Mouse (Mus musculus) kidney, embryonic 15.5 days (tissue): ENCODE data around the gene Hspa5. TPM values are rescaled to one million over a fixed set of nuclear protein-coding genes. Genes with fewer than 3 reads are reported as not detected.
"Not testable (repeated sequence)": the region's sequence is repeated elsewhere in the genome, so short reads cannot be mapped to it uniquely, and the experiment has no call there.

Source experiments
- ATAC-seq: fragments of 200-750 bp; cut with Nextera tagmentation; replicated peaks from 2 replicates; pipeline ENCODE4 v1.8.0; 2017; ENCODE audit warnings: moderate TSS enrichment; ENCODE audit not compliant: low FRiP score
- H3K27ac ChIP-seq: fragments of 300-500 bp; sonication (generic); 2 replicates; pipeline ENCODE4 v1.5.1; 2015; ENCODE audit warnings: mild to moderate bottlenecking, inconsistent platforms
- H3K27me3 ChIP-seq: fragments of 300-500 bp; sonication (generic); 2 replicates; pipeline ENCODE4 v1.6.1; 2015; ENCODE audit warnings: inconsistent platforms
- H3K36me3 ChIP-seq: fragments of 300-500 bp; sonication (generic); 2 replicates; pipeline ENCODE4 v1.6.1; 2015; ENCODE audit warnings: inconsistent platforms
- H3K4me1 ChIP-seq: fragments of 300-500 bp; sonication (generic); 2 replicates; pipeline ENCODE4 v1.6.1; 2015; ENCODE audit warnings: inconsistent platforms
- H3K4me2 ChIP-seq: fragments of 300-500 bp; sonication (generic); 2 replicates; pipeline ENCODE4 v1.6.1; 2015; ENCODE audit warnings: moderate library complexity, mild to moderate bottlenecking, inconsistent platforms
- H3K4me3 ChIP-seq: fragments of 300-500 bp; sonication (generic); replicated peaks from 2 replicates; pipeline ENCODE4 v1.5.1; 2015; ENCODE audit warnings: mild to moderate bottlenecking, inconsistent platforms
- H3K9ac ChIP-seq: fragments of 300-500 bp; sonication (generic); 2 replicates; pipeline ENCODE4 v1.6.1; 2015; ENCODE audit warnings: mild to moderate bottlenecking, inconsistent platforms
- H3K9me3 ChIP-seq: fragments of 300-500 bp; sonication (generic); replicated peaks from 2 replicates; pipeline ENCODE4 v1.6.1; 2016; ENCODE audit warnings: inconsistent platforms
- WGBS: fragments of 180-500 bp; shearing (Covaris S2); methylation state at CpG from one replicate; pipeline ENCODE4 v1.1.7; 2015; ENCODE audit warnings: mixed read lengths; 5-methylcytosine and 5-hydroxymethylcytosine counted together
- polyA plus RNA-seq: library from polyadenylated mRNA; unstranded; fragments of >200 nt; fragmentation: Nextera tagmentation; extraction: Ambion mirVana; gene quantifications from 2 replicates; pipeline ENCODE4 v1.2.1, GENCODE M21; 2015

Hspa5 gene
- polyA plus RNA-seq, 1 experiment from 2014 or later: 989 TPM

DNA sequence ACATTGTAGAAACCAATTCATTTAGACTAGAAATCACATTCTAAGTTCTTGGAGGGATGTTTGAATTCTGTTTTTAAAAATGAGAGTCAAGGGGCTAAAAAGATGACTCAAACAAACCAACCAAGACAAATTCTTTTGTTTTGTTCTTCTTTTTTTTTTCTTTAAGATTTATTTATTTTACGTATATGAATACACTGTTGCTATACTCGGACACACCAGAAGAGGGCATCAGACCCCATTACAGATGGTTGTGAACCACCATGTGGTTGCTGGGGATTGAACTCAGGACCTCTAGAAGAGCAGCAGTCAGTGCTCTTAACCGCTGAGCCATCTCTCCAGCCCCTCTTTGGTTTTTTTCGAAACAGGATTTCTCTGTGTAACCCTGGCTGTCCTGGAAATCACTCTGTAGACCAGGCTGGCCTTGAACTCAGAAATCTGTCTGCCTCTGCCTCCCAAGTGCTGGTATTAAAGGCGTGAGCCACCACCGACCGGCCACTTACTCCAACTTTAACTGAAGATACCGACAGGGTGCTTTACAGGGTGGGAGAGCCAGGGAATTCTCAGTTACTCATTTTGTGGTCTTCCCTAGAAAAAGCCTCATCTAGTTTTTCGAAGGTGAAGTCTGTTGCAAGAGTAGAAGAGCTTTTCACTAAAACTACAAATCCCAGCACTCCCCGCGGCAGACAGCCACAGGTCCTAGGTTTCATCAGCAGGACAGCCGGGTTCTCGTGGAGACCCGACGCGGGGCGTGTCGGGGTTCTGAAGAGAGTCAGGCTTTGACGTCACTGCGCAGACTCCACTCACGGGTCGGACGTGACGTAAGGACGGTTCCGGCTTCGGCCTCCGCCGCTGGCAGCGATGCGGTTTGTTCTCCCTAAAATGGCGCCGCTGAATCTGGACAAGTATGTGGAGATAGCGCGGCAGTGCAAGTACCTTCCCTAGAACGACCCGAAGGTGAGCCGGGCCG, 30.0 kb downstream of the Hspa5 start:
- peak overlapping the region; percentile 74 for H3K4me3 ChIP-seq
- WGBS: 5% methylated on average over 39 of the region's 39 CpGs
- peaks cover 41% of the 10 kb centered on the region for H3K4me1 ChIP-seq
- peak; percentile 95 for ATAC-seq
- peaks cover 21% of the 10 kb centered on the region for H3K36me3 ChIP-seq
- peak overlapping the region; percentile 95 for H3K27ac ChIP-seq
- H3K9ac ChIP-seq: peak overlapping the region; percentile 89
- no peaks in the 10 kb centered on the region for H3K9me3 ChIP-seq
- H3K27me3 ChIP-seq: no peaks in the 10 kb centered on the region
- peak overlapping the region; percentile 67 for H3K4me2 ChIP-seq

DNA sequence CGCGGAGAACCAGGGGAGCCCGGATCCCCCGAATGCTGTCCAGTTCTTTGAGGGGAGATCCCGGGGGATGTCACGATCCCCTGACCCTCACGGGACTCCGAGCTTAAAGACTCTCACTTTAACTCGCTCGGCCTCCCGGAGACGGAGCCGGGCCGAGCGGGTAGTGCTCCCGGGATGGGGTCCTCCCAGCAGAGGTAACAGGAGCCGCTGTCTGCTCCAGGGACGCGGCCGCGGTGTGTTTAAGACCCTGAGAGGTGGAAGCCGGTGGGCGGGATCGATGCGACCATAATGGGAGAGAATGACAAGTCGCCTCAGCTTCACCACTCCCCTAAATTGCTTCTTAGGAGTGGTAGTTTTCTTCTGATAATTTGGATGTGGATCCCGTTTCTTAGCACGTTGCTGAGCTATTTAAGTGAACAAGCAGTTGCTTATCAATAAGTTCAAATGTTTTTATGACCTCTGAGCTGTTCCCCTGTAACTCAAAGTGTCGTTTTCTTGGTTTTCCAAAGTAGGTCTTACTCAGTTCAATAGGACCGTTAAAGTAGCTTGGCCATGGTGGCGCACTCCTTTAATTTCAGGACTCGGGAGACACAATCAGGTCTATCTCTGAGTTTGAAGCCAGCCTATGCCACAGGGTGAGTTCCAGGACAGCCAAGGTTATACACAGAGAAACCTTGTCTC, 30.9 kb downstream of the Hspa5 start:
- H3K27me3 ChIP-seq, H3K9me3 ChIP-seq: not testable (repeated sequence)
- peak overlapping the region; percentile 74 for H3K4me3 ChIP-seq
- peak overlapping the region; percentile 89 for H3K9ac ChIP-seq
- peaks cover 22% of the 10 kb centered on the region for H3K36me3 ChIP-seq
- peak overlapping the region; percentile 95 for H3K27ac ChIP-seq
- 0% methylated on average over 32 of the region's 32 CpGs for WGBS
- peak; percentile 59 for ATAC-seq
- H3K4me1 ChIP-seq: peaks cover 41% of the 10 kb centered on the region
- peak overlapping the region; percentile 67 for H3K4me2 ChIP-seq

DNA sequence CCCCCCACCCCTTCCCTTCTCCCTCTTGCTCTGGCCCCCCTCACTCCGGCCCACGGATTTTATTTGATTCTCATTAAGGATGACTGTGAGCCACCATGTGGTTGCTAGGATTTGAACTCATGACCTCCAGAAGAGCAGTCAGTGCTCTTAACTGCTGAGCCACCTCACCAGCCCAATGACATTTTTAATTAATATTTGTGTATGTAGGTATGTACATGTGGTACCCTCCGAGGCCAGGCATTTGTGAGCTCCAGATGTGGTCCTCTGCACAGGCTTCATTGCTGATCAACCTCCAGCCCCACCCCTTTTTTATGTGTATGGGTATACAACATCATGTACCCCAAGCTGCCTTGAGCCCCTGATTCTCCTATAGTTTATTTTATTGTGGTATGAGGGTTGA, 32.0 kb downstream of the Hspa5 start:
- Histone ChIP-seq H3K36me3 (peaks cover 31% of the 10 kb centered on the region), H3K4me1 (peaks cover 35% of the 10 kb centered on the region), H3K4me3 (peak overlapping the region; percentile 28), H3K9me3 (no peaks in the 10 kb centered on the region), H3K4me2 (peak overlapping the region; percentile 47), H3K9ac (no peak overlapping the region), H3K27ac (no peak overlapping the region), H3K27me3 (no peaks in the 10 kb centered on the region)
- 72% methylated on average over 3 of the region's 3 CpGs for WGBS
- no peak for ATAC-seq

DNA sequence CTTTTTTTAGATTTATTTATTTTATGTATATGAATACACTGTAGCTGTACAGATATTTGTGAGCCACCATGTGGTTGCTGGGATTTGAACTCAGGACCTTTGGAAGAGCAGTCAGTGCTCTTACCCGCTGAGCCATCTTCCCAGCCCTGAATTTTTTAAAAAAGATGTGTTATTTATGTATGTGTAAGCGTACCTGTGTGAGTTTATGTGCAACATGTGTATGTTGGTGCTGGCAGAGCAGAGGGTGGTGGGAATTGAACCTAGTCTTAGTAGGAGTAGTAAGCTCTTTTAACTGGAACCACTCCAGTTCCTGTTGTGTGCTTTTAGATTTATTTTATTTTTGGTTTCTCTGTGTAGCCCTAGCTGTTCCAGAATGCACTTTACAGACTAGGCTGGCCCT, 32.4 kb downstream of the Hspa5 start:
- Histone ChIP-seq H3K9ac (no peak overlapping the region), H3K4me2 (0 out of 2 replicates have a peak overlapping the region, but pooled peaks have one; percentile 47)

DNA sequence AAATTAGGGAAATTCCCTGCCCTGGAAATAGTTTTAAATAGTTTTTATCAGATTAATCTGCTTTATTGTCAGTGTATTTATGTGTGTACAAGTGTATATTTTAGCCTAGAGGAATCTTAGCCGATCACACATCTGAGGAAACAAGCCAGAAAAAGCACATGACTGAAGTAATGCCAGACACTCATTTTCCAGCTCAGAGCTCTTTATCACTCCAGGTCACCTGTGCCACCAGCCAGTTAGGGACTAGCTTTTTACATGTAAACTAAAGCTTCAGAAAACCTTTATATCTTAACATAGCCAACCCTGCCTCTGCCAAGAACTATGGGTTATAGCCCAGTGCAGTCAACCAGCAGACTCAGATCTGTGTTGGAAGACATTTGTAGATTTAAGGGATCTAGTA, 33.0 kb downstream of the Hspa5 start:
- no peak overlapping the region for H3K27ac ChIP-seq
- ATAC-seq: no peak
- no peaks in the 10 kb centered on the region for H3K9me3 ChIP-seq
- WGBS: 73% methylated on average over 1 of the region's 1 CpGs
- peaks cover 39% of the 10 kb centered on the region for H3K36me3 ChIP-seq
- H3K4me1 ChIP-seq: peaks cover 31% of the 10 kb centered on the region
- no peak overlapping the region for H3K9ac ChIP-seq
- no peak overlapping the region for H3K4me3 ChIP-seq
- no peak overlapping the region for H3K4me2 ChIP-seq
- no peaks in the 10 kb centered on the region for H3K27me3 ChIP-seq

More for the DNA sequence above, 32.4 kb downstream of the Hspa5 start:
- Histone ChIP-seq H3K27me3 (no peaks in the 10 kb centered on the region), H3K9me3 (no peaks in the 10 kb centered on the region), H3K36me3 (peaks cover 36% of the 10 kb centered on the region), H3K4me1 (peaks cover 31% of the 10 kb centered on the region), H3K4me3 (no peak overlapping the region), H3K27ac (no peak overlapping the region)
- WGBS: 92% methylated on average over 2 of the region's 2 CpGs
- no peak for ATAC-seq

DNA sequence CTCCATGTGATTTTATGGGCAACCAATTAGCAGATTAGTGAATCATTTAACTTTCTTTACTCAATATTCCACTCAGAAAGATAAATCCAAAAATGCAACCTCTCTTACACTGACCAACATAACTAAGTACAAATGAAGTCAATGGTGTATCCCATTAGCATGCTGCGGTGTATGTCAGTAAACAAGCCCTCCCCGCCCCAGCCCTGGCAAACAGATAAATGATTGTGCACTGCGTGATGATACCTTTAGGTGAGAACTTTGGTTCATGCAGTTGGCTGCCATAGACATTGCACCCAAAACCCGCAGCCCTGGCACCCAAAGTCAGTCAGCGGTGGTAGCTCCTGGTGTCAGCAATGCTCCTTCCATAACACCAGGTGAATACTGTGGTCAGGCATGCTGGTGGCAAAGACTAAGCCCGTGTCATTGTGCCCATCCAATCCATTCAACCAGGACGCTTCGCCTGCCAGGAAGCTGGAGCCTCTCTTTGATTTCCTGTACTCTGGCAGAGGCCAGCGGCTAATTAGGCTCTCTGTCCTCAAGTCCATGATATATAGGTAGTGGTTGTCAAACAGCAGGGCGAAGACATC, 33.7 kb downstream of the Hspa5 start:
- Histone ChIP-seq H3K27ac (no peak overlapping the region), H3K4me1 (peaks cover 25% of the 10 kb centered on the region), H3K36me3 (peaks cover 43% of the 10 kb centered on the region), H3K4me3 (no peak overlapping the region), H3K9me3 (no peaks in the 10 kb centered on the region), H3K27me3 (no peaks in the 10 kb centered on the region), H3K9ac (no peak overlapping the region), H3K4me2 (no peak overlapping the region)
- ATAC-seq: no peak
- WGBS: 78% methylated on average over 10 of the region's 10 CpGs

DNA sequence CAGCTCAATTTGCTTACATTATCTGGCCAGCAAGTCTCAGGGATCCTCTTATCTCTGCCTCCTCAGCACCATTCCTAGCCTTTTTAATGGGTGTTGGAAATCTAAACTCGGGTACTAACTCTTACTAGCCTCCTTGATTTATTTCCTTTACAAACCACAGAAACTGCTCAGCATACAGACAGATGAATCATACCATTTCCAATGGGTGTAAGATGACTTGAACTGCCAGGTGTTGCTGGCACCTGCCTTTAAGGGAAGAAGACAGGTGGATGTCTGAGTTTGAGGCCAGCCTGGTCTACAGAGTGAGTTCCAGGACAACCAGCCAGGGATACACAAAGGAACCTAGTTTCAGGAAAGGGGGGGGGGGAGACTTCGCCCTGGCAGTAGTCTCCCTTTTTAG, 36.3 kb downstream of the Hspa5 start:
- WGBS: 62% methylated on average over 2 of the region's 2 CpGs
- Histone ChIP-seq H3K9ac (no peak overlapping the region), H3K4me3 (no peak overlapping the region), H3K27ac (no peak overlapping the region), H3K27me3 (no peaks in the 10 kb centered on the region), H3K9me3 (no peaks in the 10 kb centered on the region), H3K36me3 (peaks cover 68% of the 10 kb centered on the region), H3K4me2 (no peak overlapping the region), H3K4me1 (peaks cover 23% of the 10 kb centered on the region)
- no peak for ATAC-seq

DNA sequence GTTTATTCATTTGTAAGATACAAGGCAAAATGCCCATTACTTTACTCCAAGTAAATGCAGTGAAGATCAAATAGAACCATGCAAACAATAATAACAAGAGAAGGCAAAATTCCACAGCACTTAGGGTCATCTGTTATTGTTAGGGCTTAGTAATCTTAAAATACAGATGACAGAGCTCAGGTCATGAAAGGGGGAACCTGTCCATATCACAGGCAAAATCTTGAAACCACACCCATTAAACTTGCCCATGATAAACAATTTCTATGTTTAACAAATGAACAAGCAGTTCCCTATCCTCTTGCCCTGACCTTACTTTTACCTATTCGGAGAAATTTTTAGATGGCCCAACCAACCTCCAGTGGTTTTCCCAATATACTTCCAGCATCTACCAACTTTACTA, 37.8 kb downstream of the Hspa5 start:
- Histone ChIP-seq H3K36me3 (peaks cover 83% of the 10 kb centered on the region), H3K4me2 (no peak overlapping the region), H3K9ac (no peak overlapping the region), H3K4me3 (no peak overlapping the region), H3K27me3 (no peaks in the 10 kb centered on the region), H3K9me3 (no peaks in the 10 kb centered on the region), H3K27ac (no peak overlapping the region), H3K4me1 (peaks cover 10% of the 10 kb centered on the region; the same call in 1 of the 2 replicates)
- 97% methylated on average over 1 of the region's 1 CpGs for WGBS
- no peak for ATAC-seq

DNA sequence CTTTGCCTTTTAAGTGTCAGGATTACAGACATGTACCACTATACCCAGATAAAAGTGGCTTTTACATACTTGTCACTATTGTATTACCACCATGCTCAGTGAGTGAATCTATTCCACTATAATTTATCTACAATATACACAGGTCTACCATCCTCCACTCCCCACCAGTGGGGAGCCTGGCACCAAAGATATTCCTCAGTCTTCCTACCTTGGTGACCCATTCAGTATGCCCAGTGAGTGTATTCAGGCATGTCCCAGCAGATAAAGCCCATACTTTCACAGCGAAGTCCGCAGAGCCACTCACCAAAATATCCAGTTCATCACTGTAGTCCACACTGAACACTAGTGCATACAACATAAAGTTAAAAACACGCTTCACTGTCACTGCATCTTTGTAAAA, 39.0 kb downstream of the Hspa5 start:
- peaks cover 86% of the 10 kb centered on the region for H3K36me3 ChIP-seq
- no peak overlapping the region for H3K9ac ChIP-seq
- peaks cover 2% of the 10 kb centered on the region; the same call in 1 of the 2 replicates for H3K4me1 ChIP-seq
- H3K4me2 ChIP-seq: no peak overlapping the region
- no peaks in the 10 kb centered on the region for H3K27me3 ChIP-seq
- no peak overlapping the region for H3K27ac ChIP-seq
- no peak for ATAC-seq
- WGBS: 94% methylated on average over 3 of the region's 3 CpGs
- no peak overlapping the region for H3K4me3 ChIP-seq
- H3K9me3 ChIP-seq: no peaks in the 10 kb centered on the region

DNA sequence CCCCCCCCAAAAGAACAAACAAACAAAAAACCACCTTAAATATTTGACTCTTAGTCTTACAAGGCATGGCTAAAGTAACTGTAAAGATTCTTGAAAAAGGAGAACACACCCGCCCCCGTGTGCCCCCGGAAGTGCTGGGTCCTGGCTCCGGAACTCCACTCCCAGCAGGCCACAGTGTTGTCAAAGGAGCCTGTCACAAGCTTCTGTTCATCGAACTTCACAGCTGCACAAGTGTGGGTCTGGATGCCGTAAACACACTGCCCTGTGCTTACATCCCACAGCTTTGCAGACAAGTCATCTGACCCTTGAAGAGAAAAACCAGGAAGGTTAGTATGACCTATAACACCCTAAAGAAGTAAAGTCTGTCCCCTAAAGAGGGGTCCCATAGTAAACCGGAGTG, 40.9 kb downstream of the Hspa5 start:
- H3K27me3 ChIP-seq: no peaks in the 10 kb centered on the region
- peaks cover 92% of the 10 kb centered on the region for H3K36me3 ChIP-seq
- no peaks in the 10 kb centered on the region for H3K4me1 ChIP-seq
- no peak overlapping the region for H3K4me2 ChIP-seq
- ATAC-seq: no peak
- H3K4me3 ChIP-seq: no peak overlapping the region
- H3K27ac ChIP-seq: no peak overlapping the region
- H3K9me3 ChIP-seq: no peaks in the 10 kb centered on the region
- 76% methylated on average over 7 of the region's 7 CpGs for WGBS
- H3K9ac ChIP-seq: no peak overlapping the region

DNA sequence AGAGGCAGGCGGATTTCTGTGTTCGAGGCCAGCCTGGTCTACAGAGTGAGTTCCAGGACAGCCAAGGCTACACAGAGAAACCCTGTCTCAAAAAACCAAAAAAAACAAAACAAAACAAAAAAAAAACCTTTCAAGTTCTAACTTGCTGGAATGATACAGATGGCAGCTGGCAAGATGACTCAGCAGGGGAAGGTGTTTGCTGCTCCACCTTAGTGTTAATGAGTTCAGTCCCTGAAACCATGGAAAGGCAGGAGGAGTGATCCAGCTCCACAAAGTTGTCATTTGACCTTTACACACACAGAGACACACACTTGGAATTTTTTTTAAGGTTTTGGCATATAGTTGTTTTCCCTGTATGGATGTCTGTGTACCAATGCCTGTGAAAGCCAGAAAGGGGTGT, 44.1 kb downstream of the Hspa5 start:
- H3K4me3 ChIP-seq, H3K27me3 ChIP-seq, H3K4me1 ChIP-seq, H3K4me2 ChIP-seq, H3K9me3 ChIP-seq, H3K27ac ChIP-seq, H3K9ac ChIP-seq, ATAC-seq: not testable (repeated sequence)
- H3K36me3 ChIP-seq: peaks cover 93% of the 10 kb centered on the region
- WGBS: 92% methylated on average over 2 of the region's 2 CpGs

DNA sequence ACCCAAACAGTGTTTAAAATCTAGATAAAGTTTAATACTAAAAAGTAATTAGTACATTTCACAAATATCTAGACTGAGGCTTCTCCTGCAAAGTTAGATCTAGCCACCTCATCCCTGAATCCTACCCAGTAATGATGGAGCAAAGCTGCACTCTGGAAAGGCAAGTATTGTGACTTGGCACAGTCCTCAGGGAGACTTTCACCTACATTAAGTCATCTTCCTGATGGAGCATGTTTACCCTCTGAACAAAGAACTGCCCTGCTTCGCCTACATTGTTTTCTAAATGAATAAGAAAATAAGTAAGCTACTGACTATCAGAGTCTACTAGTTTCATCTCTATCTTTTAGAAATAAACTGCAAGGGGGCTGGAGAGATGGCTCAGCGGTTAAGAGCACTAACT, 46.7 kb downstream of the Hspa5 start:
- WGBS: 94% methylated on average over 2 of the region's 2 CpGs
- no peak overlapping the region for H3K27ac ChIP-seq
- peaks cover 85% of the 10 kb centered on the region for H3K36me3 ChIP-seq
- H3K4me2 ChIP-seq: no peak overlapping the region
- ATAC-seq: no peak
- no peak overlapping the region for H3K4me3 ChIP-seq
- no peaks in the 10 kb centered on the region for H3K9me3 ChIP-seq
- no peaks in the 10 kb centered on the region for H3K27me3 ChIP-seq
- H3K9ac ChIP-seq: no peak overlapping the region
- no peaks in the 10 kb centered on the region for H3K4me1 ChIP-seq
